Mouse (Mus musculus) inflammation-experienced regulatory T-cells, adult 6 months (primary cell): Measurements from ENCODE around the gene Serpinb5. TPM values are rescaled to one million over a fixed set of nuclear protein-coding genes. Genes with fewer than 3 reads are reported as not detected.
"Not testable (repeated sequence)": the region's sequence is repeated elsewhere in the genome, so short reads cannot be mapped to it uniquely, and the experiment has no call there.

Experiments used
- ATAC-seq: one replicate; pipeline ENCODE4 v1.8.0; 2017
- polyA plus RNA-seq, 3 experiments: library from polyadenylated mRNA; unstranded; fragments of 100-300 nt; shearing (Covaris generic); gene quantifications; one replicate each; pipeline ENCODE4 v1.2.1; 2017

The Serpinb5 gene
- polyA plus RNA-seq, result not detected

DNA sequence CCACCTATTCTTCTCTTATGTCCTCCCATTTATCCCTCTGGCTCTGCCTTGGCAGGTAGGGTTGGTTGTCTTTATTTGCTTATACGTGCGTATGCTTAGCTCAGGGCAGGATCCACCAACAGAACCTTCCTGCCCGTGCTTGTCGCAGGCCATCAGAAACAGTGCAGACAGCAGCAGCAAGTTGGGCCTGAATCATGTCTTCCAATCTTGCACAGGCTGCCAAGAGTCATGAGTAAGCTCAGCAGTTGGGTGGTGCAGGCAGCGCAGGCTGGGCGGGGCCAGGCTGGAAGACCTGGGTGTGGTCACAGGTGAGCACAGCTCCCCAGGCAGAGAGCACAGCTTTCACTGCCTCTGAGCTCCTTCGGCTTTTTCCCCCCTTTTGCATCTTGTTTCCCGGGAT, at the start of gene Serpinb5:
Gene Serpinb5 (plus strand): TSS at position 327 of the 400 bp plus-strand sequence.
- no peak for ATAC-seq

DNA sequence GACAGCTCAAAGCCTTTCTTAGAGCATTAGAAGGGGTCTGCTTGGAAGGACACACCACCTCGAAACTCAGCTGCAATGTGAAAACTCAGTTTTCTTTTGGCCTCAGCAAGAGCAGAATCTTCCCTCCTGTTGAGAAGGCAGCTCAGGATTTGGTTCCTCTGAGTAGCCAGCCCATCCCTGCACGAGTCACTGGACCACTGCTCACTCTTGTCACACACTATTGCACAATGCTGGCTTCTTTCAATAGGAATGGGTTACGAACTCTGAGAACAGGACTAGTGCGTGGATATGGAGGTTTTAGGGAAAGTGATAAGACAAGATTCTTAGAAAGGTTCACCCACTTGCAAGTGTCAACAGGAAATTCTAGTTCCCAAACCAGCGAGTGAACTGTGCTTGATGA, 46.1 kb upstream of the Serpinb5 start:
- ATAC-seq, result no peak

GRCm38 (mm10) chr1:106815265-106815664, 45.7 kb upstream of the Serpinb5 start:
- no peak for ATAC-seq

- no peak for ATAC-seq
Measured at GRCm38 (mm10) chr1:106816766-106817165, 44.2 kb upstream of the Serpinb5 start.

DNA sequence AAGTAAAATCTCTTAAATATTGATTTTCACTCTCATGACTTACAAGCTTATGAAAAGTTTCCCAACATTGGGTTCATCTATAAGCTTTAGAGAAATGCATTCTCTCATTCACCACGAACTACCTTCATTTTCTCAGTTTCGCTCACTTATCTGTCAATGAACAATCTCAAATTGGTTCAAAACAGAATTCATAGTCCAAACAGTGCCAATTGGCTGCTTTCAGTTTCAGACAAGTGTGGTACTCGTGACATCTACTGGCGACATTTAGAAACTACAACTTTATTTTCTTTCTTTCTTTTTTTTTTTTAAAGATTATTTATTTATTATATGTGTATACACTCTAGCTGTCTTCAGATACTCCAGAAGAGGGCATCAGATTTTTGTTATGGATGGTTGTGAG, 42.6 kb upstream of the Serpinb5 start:
- peak; percentile 85 for ATAC-seq

GRCm38 (mm10) chr1:106822297-106822696, 38.7 kb upstream of the Serpinb5 start:
- no peak for ATAC-seq

- ATAC-seq, result no peak
Measured at GRCm38 (mm10) chr1:106828784-106829183, 32.2 kb upstream of the Serpinb5 start.

DNA sequence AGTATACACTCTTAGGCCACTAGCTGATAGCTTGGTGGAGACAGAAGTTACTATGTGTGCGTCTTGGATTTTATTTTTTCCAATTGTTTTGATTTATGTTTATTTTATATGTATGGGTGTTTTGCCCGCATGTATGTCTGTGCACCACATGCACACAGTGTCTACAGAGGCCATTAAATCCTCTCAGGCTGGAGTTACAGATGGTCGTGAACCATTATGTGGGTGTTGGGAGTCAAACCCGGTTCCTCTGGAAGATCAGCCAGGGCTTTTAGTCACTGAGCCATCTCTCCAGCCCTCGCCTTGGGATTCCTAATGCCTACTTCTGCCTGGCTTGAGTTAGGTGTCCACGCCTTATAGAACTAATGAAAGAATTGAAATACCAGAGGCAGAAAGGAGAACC, 4.6 kb downstream of the Serpinb5 start:
- no peak for ATAC-seq

DNA sequence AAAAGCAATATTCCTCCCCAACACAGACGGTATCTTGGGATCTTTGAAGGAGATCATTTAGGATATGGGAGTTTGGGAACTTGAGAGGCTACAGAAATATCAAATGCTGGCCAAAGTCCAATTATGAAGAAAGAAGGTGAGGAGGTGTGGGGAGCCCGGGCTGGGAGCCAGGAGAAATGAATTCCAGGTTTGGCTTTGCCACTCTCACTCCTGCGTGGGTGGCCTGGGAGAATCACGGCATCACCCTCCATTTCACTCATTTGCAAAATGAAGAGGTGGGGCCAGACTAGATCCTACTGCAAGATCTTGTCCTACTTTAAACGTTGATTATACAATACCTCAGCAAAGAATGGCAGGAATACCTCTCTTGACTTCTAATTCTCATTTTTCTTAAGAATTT, 5.1 kb downstream of the Serpinb5 start:
- no peak for ATAC-seq

- ATAC-seq, result peak; percentile 85
Measured at GRCm38 (mm10) chr1:106866768-106867167, 5.8 kb downstream of the Serpinb5 start.

- no peak for ATAC-seq
Measured at GRCm38 (mm10) chr1:106869986-106870385, 9.0 kb downstream of the Serpinb5 start.

GRCm38 (mm10) chr1:106875193-106875886, 14.4 kb downstream of the Serpinb5 start:
- ATAC-seq, result no peak

DNA sequence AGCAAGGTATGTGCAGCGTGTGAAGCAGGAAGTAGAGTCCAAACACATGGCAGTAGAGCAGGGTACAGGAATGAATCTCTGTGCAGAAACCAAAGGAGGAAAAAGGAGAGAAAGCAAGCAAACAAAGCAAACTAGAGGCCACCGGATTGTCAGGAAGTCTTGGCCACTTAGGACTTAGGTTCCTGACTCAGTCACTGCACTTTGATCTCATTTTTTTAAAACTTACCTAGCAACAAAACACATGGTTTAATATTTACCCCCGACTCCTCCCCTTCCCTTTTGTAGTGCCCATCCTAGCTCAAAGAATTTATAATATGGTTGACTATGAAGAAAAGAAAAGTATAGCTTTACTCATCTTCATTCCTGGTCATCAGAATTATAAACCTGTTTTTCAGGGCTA, 15.2 kb downstream of the Serpinb5 start:
- ATAC-seq, result no peak

DNA sequence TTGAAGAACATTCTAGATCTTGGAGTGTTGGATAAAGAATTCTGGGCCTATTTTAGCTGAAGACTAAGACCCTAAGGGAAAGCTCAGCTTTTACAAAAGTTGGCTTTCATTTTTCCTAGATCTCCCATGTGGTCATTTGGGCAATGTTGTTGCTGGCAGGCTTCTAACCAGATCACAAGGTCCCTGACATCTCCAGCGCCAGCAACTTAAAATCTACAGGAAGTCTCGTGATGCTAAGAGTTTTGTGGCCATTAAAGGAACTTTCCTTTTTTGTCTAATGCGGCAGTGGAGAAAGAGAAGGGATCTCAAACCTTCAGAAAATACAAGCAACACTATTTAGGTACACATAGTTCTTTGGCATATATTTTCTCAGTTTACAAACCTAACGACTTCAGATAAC, 21.8 kb downstream of the Serpinb5 start:
- ATAC-seq, result no peak

DNA sequence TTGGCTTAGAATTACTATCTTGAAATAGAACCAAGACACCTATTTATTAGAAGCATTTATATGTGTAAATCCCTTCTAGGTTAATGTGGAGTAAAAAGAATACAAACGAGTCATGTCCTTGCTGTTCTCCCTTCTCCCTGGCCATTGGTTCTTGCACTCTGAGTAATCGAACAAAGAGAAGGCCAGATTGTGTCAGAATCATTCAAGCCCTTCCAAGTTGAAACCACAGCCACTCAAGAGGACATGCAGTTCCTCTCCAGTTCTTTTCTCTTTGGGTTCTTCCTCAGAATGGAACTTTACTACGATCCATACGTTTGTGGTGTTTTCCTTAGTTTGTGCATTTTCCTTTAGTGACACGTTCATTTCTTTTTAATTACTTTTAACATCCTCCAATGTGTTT, 22.4 kb downstream of the Serpinb5 start:
- ATAC-seq, result no peak

DNA sequence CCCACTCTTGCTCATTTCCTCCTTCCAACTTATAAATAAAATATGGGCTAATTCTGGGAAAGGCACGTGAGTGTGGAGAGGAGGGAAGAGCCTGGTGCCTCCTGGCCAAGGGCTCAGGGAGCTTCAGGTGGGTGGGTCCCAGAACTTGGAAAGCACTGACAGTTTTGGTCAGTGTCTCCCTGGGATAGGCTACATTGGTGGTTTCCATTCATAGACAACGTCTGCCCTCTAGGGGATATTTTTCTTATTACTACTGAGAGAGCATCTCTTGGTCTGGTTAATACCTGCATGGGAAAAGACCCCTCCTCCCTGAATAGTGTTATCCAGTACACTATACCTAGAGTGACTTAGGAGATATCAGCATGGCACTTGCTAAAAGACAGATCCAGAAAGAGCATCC, 22.8 kb downstream of the Serpinb5 start:
- peak; percentile 74 for ATAC-seq

DNA sequence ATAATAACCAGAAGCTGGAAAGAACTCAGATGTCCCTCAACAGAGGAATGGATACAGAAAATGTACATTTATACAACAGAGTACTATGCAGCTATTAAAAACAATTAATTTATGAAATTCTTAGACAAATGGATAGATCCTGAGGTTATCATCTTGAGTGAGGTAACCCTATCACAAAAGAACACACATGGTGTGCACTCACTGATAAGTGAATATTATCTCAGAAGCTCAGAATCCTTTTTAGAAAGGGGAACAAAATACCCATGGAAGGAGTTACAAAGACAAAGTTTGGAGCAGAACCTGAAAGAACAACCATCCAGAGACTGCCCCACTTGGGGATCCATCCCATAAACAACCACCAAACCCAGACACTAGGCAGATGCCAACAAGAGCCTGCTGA, 34.2 kb downstream of the Serpinb5 start:
- ATAC-seq, result not testable (repeated sequence)

GRCm38 (mm10) chr1:106901406-106901805, 40.4 kb downstream of the Serpinb5 start:
- no peak for ATAC-seq

DNA sequence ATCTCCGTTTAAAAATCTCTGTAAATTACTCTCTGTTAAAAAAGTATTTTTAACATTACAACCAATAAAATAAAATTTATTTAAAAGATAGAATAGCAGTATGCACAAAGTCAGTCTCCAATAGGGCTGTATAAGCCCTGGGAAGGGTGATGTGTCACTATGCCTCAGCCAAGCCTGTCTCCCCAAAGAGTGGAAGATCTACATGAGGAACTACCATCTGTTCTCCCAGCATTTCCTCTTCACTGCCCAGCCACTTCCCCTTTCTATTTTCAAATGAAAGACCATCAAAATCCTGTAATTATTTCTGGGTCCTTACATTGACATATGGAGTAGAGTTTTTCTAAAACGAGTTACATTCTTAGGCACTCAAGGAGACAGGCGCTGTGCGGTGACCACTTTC, 71.0 kb downstream of the Serpinb5 start:
- ATAC-seq, result no peak

Other genes starting within 250 kb of the Serpinb5 start
- 100 to 1,000 TPM in 2 of 3 experiments, 10 to 100 TPM in 1; 22.7 to 169 (median 147) TPM for gene Bcl2, start 146.9 kb upstream of the Serpinb5 start, polyA plus RNA-seq
- 10 to 100 TPM; 23.5 to 28.7 (median 24.2) TPM for gene Kdsr, start 101.4 kb upstream of the Serpinb5 start, polyA plus RNA-seq
- 10 to 100 TPM; 58.9 to 67.8 (median 59.9) TPM for gene Vps4b, start 64.4 kb upstream of the Serpinb5 start, polyA plus RNA-seq
- not detected for gene Serpinb12, start 73.3 kb downstream of the Serpinb5 start, polyA plus RNA-seq
- not detected for gene Serpinb13, start 119.8 kb downstream of the Serpinb5 start, polyA plus RNA-seq
- not detected for gene Serpinb3a, start 191.1 kb downstream of the Serpinb5 start, polyA plus RNA-seq
- gene Serpinb3d, start 222.3 kb downstream of the Serpinb5 start, polyA plus RNA-seq, result not detected